Mouse (Mus musculus) ES-Bruce4 (cell line): ENCODE measurements around the gene Cwc22. TPM values are rescaled to one million over a fixed set of nuclear protein-coding genes. Genes with fewer than 3 reads are reported as not detected.

Source experiments
- H3K27ac ChIP-seq: 2 replicates; pipeline ENCODE4 v1.5.1; 2012; ENCODE audit warnings: low read length, inconsistent platforms; ENCODE audit not compliant: insufficient read depth
- H3K27me3 ChIP-seq: 2 replicates; pipeline ENCODE4 v1.6.1; 2012; ENCODE audit warnings: mild to moderate bottlenecking, low read length, inconsistent platforms; ENCODE audit not compliant: control insufficient read depth, poor library complexity, insufficient read depth, severe bottlenecking
- H3K36me3 ChIP-seq: 2 replicates; pipeline ENCODE4 v1.6.1; 2012; ENCODE audit warnings: inconsistent platforms, mild to moderate bottlenecking, low read length, moderate library complexity; ENCODE audit not compliant: control insufficient read depth, poor library complexity, insufficient read depth, severe bottlenecking
- H3K4me1 ChIP-seq: one replicate; pipeline ENCODE4 v1.8.1; 2011; ENCODE audit warnings: low read length; ENCODE audit not compliant: control insufficient read depth, insufficient read depth
- H3K4me3 ChIP-seq: 2 replicates; pipeline ENCODE4 v1.5.1; 2011; ENCODE audit warnings: low read depth, mild to moderate bottlenecking, low read length
- H3K9ac ChIP-seq: 2 replicates; pipeline ENCODE4 v1.6.1; 2012; ENCODE audit warnings: low read depth, mild to moderate bottlenecking, inconsistent platforms; ENCODE audit not compliant: poor library complexity, severe bottlenecking
- H3K9me3 ChIP-seq: replicated peaks from 2 replicates; pipeline ENCODE4 v1.6.1; 2012; ENCODE audit warnings: mild to moderate bottlenecking, low read length, inconsistent platforms; ENCODE audit not compliant: control insufficient read depth, poor library complexity, insufficient read depth, severe bottlenecking
- CTCF ChIP-seq: IDR thresholded peaks from one replicate; pipeline ENCODE4 v1.8.1; 2011; ENCODE audit warnings: low read depth, low read length
- EP300 ChIP-seq: IDR thresholded peaks from 2 replicates; pipeline ENCODE4 v1.6.1; 2011; ENCODE audit warnings: low read depth, low read length; ENCODE audit not compliant: insufficient read depth
- POLR2A ChIP-seq: IDR thresholded peaks from one replicate; pipeline ENCODE4 v1.8.1; 2011; ENCODE audit warnings: low read length; ENCODE audit not compliant: insufficient read depth
- polyA plus RNA-seq: library from polyadenylated mRNA; stranded (reverse); fragments of >200 nt; gene quantifications from 2 replicates; pipeline ENCODE4 v1.2.4, GENCODE M21; 2011; ENCODE audit warnings: low read depth; ENCODE audit not compliant: missing spikeins, insufficient read depth, insufficient read length

Cwc22 gene
- polyA plus RNA-seq, 1 experiment, result 78.6 TPM

- no peaks in the 10 kb centered on the region for H3K9me3 ChIP-seq
- TF ChIP-seq CTCF (no peak), POLR2A (no peak), EP300 (no peak)
- no peak overlapping the region for H3K9ac ChIP-seq
- no peaks in the 10 kb centered on the region for H3K4me1 ChIP-seq
- no peak overlapping the region for H3K4me3 ChIP-seq
- no peak overlapping the region for H3K27ac ChIP-seq
- no peaks in the 10 kb centered on the region for H3K27me3 ChIP-seq
- H3K36me3 ChIP-seq, result peaks cover 24% of the 10 kb centered on the region
Observed at GRCm38 (mm10) chr2:77913628-77914027, 32.5 kb downstream of the Cwc22 start.

GRCm38 (mm10) chr2:77912197-77912596, 34.0 kb downstream of the Cwc22 start:
- Histone ChIP-seq H3K27me3 (no peaks in the 10 kb centered on the region), H3K4me3 (no peak overlapping the region), H3K9ac (no peak overlapping the region), H3K9me3 (no peaks in the 10 kb centered on the region), H3K4me1 (no peaks in the 10 kb centered on the region), H3K36me3 (peaks cover 24% of the 10 kb centered on the region), H3K27ac (no peak overlapping the region)
- TF ChIP-seq CTCF (no peak), POLR2A (no peak), EP300 (no peak)

DNA sequence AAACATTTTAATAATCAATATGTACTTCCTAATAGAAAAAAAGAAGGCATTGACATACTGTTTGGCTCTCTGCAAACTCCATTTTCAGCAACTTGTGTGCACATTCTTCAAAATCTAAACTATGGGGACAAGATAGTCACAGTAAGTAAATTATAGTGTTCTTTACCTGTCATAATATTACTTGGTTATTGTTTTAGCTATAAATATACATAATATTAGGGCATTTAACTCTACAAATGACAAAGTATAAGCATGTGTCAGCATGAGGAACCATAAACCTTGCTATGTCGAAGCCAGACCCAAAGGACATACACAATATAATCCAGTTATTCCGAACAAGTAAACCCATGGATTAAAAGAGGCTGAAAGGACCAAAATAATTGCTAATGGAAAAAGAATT, 34.7 kb downstream of the Cwc22 start:
- no peak overlapping the region for H3K27ac ChIP-seq

DNA sequence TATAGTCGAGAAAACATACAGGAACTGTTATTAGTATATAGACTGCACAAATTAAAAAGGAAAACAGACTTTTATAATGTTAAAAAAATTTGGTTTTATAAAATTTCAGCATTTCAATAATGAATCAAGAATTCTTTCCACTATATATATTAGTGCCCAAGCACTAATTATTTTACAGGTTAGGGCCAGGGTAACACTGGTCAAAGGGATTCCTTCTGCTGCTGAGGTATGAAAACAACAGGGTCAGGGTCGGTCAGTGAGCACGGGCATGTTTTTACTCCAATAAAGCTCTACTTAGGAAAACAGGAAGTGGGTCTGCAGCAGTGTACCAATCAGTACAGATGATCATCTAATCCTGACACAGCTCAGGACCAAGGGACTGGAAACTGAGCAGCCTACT, 36.0 kb downstream of the Cwc22 start:
- no peak overlapping the region for H3K27ac ChIP-seq
- H3K4me3 ChIP-seq, result no peak overlapping the region
- TF ChIP-seq EP300, result no peak
- no peak for TF ChIP-seq POLR2A
- TF ChIP-seq CTCF, result no peak
- no peak overlapping the region for H3K9ac ChIP-seq
- H3K27me3 ChIP-seq, result no peaks in the 10 kb centered on the region
- no peaks in the 10 kb centered on the region for H3K9me3 ChIP-seq
- no peaks in the 10 kb centered on the region for H3K4me1 ChIP-seq
- peaks cover 20% of the 10 kb centered on the region for H3K36me3 ChIP-seq

More for the DNA sequence above, 34.7 kb downstream of the Cwc22 start:
- Histone ChIP-seq H3K9ac (no peak overlapping the region), H3K9me3 (no peaks in the 10 kb centered on the region), H3K4me1 (no peaks in the 10 kb centered on the region), H3K4me3 (no peak overlapping the region), H3K36me3 (peaks cover 18% of the 10 kb centered on the region), H3K27me3 (no peaks in the 10 kb centered on the region)
- TF ChIP-seq POLR2A (no peak), EP300 (no peak), CTCF (no peak)

GRCm38 (mm10) chr2:77907164-77907563, 39.0 kb downstream of the Cwc22 start:
- H3K4me3 ChIP-seq, result no peak overlapping the region
- H3K27me3 ChIP-seq, result no peaks in the 10 kb centered on the region
- no peaks in the 10 kb centered on the region for H3K4me1 ChIP-seq
- no peak overlapping the region for H3K27ac ChIP-seq
- H3K9me3 ChIP-seq, result no peaks in the 10 kb centered on the region
- TF ChIP-seq CTCF (no peak), EP300 (no peak), POLR2A (no peak)
- no peak overlapping the region for H3K9ac ChIP-seq
- H3K36me3 ChIP-seq, result peaks cover 34% of the 10 kb centered on the region

DNA sequence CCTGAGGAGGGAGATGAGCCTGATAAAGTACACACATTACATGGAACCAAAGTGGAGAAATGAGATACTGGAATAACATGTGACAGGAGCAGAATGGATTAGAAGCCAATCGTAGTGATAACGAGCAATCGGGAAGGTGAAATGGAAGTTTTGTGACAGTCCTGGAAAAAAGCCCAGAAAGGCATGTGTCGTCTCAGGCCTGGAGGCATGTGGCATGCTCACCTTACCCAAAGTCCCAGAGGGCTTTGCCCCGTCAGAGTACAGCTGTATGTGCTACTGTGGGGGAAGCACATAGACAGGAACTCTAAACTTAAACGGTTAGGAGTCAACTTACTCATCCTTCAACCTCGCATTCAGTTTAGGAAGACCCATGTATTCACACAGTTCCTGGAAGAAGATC, 41.2 kb downstream of the Cwc22 start:
- no peaks in the 10 kb centered on the region for H3K4me1 ChIP-seq
- H3K9ac ChIP-seq, result no peak overlapping the region
- H3K36me3 ChIP-seq, result peaks cover 34% of the 10 kb centered on the region
- TF ChIP-seq CTCF, result no peak
- H3K4me3 ChIP-seq, result no peak overlapping the region
- no peak overlapping the region for H3K27ac ChIP-seq
- H3K9me3 ChIP-seq, result no peaks in the 10 kb centered on the region
- H3K27me3 ChIP-seq, result no peaks in the 10 kb centered on the region

GRCm38 (mm10) chr2:77904495-77904894, 41.7 kb downstream of the Cwc22 start:
- Histone ChIP-seq H3K9ac (no peak overlapping the region), H3K4me1 (no peaks in the 10 kb centered on the region), H3K4me3 (no peak overlapping the region), H3K36me3 (peaks cover 34% of the 10 kb centered on the region), H3K27ac (no peak overlapping the region), H3K27me3 (no peaks in the 10 kb centered on the region), H3K9me3 (no peaks in the 10 kb centered on the region)
- TF ChIP-seq CTCF (no peak), EP300 (no peak), POLR2A (no peak)
